Mouse (Mus musculus) bone marrow macrophage, adult 2 months (primary cell): ENCODE measurements around the gene Aurkb. TPM values are rescaled to one million over a fixed set of nuclear protein-coding genes. Genes with fewer than 3 reads are reported as not detected.

Experiments
- H3K27ac ChIP-seq: 2 replicates; pipeline ENCODE4 v1.5.1; 2012; ENCODE audit warnings: low read depth, low read length; ENCODE audit not compliant: insufficient read depth
- H3K4me1 ChIP-seq: 2 replicates; pipeline ENCODE4 v1.6.1; 2012; ENCODE audit warnings: low read length; ENCODE audit not compliant: control insufficient read depth, insufficient read depth
- H3K4me3 ChIP-seq: 2 replicates; pipeline ENCODE4 v1.5.1; 2012; ENCODE audit warnings: mild to moderate bottlenecking, low read length, moderate library complexity; ENCODE audit not compliant: insufficient read depth
- CTCF ChIP-seq: IDR thresholded peaks from 2 replicates; pipeline ENCODE4 v1.5.1; 2012; ENCODE audit warnings: low read depth, mild to moderate bottlenecking, low read length, moderate library complexity
- POLR2A ChIP-seq: IDR thresholded peaks from 2 replicates; pipeline ENCODE4 v1.6.1; 2012; ENCODE audit warnings: mild to moderate bottlenecking, low read depth, low read length, borderline replicate concordance
- polyA plus RNA-seq: library from polyadenylated mRNA; stranded (reverse); fragments of >200 nt; gene quantifications from 2 replicates; pipeline ENCODE4 v1.2.4, GENCODE M21; 2012; ENCODE audit not compliant: missing spikeins, insufficient read depth, insufficient read length

Aurkb gene
- polyA plus RNA-seq, 1 experiment = 52.8 TPM

- Histone ChIP-seq H3K4me1 (peaks cover 42% of the 10 kb centered on the region), H3K4me3 (peak overlapping the region; percentile 71), H3K27ac (peak overlapping the region; percentile 25; the same call in 1 of the 2 replicates)
- TF ChIP-seq CTCF (no peak), POLR2A (no peak)
These were observed 8.8 kb upstream of the Aurkb start for GRCm38 (mm10) chr11:69036486-69037230.

GRCm38 (mm10) chr11:69037231-69038061 is 8.0 kb upstream of the Aurkb start:
- TF ChIP-seq POLR2A (no peak), CTCF (no peak)
- H3K4me1 ChIP-seq = peaks cover 42% of the 10 kb centered on the region
- H3K4me3 ChIP-seq = peak overlapping the region; percentile 71
- H3K27ac ChIP-seq = peak overlapping the region; percentile 25; the same call in 1 of the 2 replicates

DNA sequence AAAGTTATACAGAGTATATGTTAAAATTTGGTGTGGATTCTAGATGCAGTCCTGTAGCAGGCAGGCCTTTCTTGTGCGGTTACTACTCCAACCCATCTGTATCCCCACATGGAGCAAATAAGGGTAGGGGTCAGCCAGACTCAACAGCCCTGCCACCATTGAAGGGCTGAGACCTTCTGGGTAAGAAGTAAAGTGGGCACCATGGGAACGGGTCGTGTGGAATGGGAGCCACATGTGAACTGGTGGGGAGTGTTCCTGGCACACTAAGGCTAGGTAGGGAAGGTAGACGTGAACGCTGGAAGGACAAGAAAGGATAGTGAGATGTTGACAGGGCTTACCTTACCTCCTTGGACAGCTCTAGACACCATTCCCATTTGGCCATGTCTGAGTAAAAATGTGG is 7.3 kb upstream of the Aurkb start:
- Histone ChIP-seq H3K4me1 (peaks cover 37% of the 10 kb centered on the region), H3K4me3 (no peak overlapping the region), H3K27ac (no peak overlapping the region)
- TF ChIP-seq POLR2A = no peak
- TF ChIP-seq CTCF = no peak

- Histone ChIP-seq H3K27ac (peak overlapping the region; percentile 75), H3K4me1 (peaks cover 19% of the 10 kb centered on the region), H3K4me3 (peak overlapping the region; percentile 82)
- no peak for TF ChIP-seq CTCF
- no peak for TF ChIP-seq POLR2A
These were observed 938 bp downstream of the Aurkb start for GRCm38 (mm10) chr11:69046395-69046774.

GRCm38 (mm10) chr11:69047592-69047991 is 2.1 kb downstream of the Aurkb start:
- H3K4me1 ChIP-seq = peaks cover 23% of the 10 kb centered on the region
- H3K4me3 ChIP-seq = 0 out of 2 replicates have a peak overlapping the region, but pooled peaks have one; percentile 8
- TF ChIP-seq POLR2A (no peak), CTCF (no peak)
- no peak overlapping the region for H3K27ac ChIP-seq

GRCm38 (mm10) chr11:69048151-69048550 is 2.7 kb downstream of the Aurkb start:
- Histone ChIP-seq H3K4me1 (peaks cover 26% of the 10 kb centered on the region), H3K4me3 (no peak overlapping the region), H3K27ac (no peak overlapping the region)
- TF ChIP-seq CTCF (no peak), POLR2A (no peak)

DNA sequence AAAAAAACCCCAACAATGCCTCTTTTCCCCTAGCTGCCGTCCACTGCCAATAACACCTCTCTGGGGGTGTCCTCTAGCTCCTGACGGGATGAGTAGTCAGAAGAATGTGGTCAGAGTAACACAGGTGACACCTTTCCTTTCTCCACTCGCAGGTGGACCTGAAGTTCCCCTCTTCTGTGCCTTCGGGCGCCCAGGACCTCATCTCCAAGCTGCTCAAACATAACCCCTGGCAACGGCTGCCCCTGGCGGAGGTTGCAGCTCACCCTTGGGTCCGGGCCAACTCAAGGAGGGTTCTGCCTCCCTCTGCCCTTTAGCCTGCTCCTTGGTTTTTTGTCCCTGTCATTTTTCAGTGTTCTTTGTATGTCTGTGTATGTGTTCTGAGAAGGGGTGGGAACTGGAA is 5.3 kb downstream of the Aurkb start:
- no peak for TF ChIP-seq CTCF
- TF ChIP-seq POLR2A = no peak
- Histone ChIP-seq H3K27ac (no peak overlapping the region), H3K4me3 (no peak overlapping the region), H3K4me1 (peaks cover 30% of the 10 kb centered on the region)

- no peak overlapping the region for H3K4me3 ChIP-seq
- TF ChIP-seq CTCF (no peak), POLR2A (no peak)
- H3K4me1 ChIP-seq = peaks cover 37% of the 10 kb centered on the region
- H3K27ac ChIP-seq = no peak overlapping the region
These were observed 6.3 kb downstream of the Aurkb start for GRCm38 (mm10) chr11:69051771-69052170.

- Histone ChIP-seq H3K4me1 (peaks cover 34% of the 10 kb centered on the region), H3K27ac (peak overlapping the region; percentile 20; the same call in 1 of the 2 replicates), H3K4me3 (no peak overlapping the region)
- TF ChIP-seq POLR2A (no peak), CTCF (no peak)
These were observed 7.5 kb downstream of the Aurkb start for GRCm38 (mm10) chr11:69052824-69053421.
